Mouse (Mus musculus) mesoderm, embryonic 11.5 days (tissue): Measurements from ENCODE around the gene Nol9.

Experiments used
- DNase-seq: peaks from one replicate; pipeline ENCODE4 v3.0.0-alpha.2; 2012; ENCODE audit warnings: low read depth, low spot score

The Nol9 gene

DNA sequence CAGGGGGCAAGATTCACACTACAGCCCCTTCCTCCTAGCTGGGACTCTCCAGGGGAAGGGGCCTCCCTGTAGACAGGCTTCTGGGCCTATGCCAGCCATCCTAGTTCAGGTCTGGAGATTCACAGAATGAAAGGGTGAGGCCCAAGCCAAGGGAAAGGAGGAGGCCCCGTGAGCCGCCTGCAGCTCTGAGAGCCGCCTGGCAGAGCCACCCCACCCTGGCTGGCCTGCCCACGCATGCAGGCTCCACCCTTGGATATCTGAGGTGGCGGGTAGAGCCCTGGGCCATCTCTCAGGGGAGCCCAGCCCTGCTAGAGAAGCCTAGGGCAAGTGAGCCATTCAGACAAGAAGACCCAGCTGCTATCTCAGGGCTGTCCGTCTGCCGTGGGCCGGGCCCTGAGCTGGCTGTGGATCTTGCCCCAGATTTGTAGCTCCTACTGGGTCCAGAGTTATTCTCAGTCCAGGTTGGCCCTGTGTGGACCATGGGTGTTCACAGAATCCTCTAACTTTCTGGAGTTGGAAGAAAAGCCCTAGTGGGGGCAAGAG, 53.7 kb downstream of the Nol9 start:
- no peak for DNase-seq

DNA sequence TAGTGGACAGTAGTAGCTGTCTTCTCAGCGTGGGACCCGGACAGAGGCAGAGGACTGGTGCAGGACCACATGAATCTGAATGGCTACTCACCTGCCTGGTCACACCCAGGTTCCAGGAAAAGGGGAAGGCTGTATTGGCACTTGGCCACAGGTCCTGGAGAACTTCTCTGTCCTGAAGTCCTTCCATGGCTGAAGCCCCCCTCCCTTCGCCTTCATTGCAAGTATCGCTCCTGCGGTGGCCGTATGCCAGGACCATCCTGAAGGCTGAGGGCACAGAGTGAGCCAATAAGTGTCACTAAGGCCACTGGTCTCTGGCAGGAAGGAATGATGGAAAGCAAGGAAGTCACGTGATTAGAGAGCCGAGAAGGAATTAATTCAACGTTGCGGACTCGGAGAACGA, 55.1 kb downstream of the Nol9 start:
- no peak for DNase-seq

DNA sequence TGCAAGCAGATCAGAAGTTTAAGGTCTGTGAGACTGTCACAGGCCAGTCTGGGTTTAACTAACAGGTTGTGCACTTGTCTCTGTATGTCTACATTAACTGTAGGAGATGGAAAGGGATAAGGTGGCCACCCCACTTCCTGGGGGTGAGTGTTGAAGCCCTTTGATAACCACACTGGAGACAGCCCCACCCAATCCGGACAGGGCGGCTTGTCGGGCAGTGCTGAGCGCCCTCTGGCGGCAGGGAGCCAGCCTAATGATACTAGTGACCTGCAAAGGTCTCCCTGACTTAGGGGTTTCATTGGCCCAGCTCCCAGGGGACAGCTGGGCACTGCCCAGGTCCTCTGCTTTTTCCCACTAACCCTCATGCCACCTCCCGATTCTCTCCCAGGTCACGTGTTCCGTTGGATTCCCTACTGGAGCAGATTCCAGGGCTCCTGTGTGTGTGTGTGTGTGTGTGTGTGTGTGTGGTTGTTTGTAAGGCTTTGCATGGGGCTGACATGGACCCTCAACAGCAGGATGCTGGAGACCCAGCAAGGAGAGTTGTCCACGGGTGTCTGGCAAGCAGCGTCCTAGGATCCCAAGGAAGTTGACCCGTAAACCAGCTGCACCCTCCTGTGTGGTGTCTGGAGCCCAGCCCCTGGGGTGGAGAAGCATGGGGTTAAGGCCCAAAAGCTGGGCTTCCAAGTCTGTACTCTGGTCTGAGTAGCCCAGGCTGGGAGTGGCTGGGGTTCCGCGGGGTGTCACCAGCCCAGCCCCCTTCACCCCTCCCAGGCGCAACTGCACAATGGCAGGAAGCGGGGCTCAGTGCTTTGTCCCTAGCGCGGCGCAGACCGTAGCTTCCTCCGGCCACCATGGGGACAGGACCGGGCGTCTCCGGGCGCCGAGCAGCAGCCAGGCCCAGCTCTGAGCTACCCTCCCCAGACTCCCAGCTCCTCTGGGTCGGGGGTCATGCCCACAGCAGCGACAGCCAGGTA, 57.1 kb downstream of the Nol9 start:
- peak; percentile 66 for DNase-seq

DNA sequence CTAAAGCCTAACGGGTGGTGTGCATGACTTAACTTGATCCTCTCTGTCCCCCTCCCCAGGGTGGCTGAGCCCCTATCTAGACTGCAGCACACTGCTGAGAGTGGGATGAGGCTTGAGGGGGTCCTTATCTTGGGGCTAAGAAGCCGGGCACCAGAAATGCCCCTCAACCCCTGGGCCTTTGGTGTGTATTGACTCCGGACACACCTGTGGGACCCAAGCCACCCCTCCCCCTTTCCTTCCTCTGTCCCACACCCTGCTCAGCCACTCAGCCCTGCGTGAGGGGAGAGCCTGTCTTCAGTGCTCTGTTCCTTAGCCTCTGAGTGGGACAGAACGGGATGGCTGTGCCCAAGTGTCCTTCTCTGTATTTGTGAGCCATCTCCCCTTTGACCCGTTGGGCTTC, 57.8 kb downstream of the Nol9 start:
- no peak for DNase-seq

DNA sequence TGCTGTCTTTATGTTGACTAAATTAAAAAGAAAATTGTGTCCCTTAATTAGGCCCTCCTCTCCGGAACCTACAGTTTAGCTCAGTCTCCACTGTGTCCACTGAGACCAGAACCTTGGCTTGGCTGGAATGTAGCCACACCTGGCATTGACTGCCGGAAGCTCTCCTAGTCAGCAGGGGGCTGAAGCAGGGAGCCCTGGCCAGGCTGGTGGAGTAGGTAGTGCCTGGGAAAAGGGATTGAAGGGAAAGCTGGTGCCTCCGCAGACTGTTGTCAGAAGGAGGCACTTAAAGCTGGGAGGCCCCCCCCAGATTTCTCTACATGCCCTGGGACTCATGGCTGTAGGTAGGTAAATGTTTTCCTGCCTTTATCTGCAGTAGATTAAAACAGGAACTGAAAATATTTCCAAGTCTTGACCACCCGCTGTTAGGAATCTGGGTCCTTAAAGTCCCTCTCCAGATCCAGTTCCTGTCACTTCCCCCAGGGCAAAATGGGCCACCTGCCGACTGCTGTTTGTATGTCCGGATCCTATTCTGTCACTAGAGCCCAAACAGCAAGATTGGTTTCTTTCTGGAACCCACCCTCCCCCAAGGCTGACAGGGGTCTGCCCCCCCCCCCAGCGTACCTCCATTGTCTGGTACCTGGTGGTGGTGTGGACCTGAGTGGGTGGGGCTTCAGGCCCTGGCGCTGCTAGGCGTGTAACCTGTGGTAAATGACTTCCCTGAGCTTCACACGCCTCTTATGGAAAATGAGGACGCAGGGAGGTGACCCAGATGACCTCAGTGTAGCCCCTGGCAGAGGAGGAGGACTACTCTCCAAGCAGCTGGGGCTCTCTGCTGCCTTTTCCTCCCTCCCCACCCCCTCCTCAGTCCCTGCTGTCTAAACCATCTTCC, 59.0 kb downstream of the Nol9 start:
- no peak for DNase-seq

DNA sequence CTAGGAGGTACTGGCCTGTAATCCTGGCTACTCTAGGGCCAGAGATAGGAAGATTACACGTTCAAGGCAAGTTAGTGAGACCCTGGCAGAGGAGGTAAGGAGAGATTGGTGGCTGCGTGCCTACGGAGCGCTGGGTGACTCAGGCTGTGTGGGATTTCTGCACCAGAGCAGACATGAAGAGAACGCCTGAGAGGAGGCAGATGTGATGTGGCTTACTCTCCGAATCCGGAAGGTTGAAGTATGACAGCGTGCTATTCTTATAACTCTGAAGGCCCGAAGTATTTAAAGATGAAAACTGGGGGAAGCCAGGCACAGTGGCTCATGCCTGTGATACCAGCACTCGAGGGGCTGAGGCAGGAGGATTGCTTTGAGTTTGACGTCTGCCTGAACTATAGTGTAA, 61.4 kb downstream of the Nol9 start:
- no peak for DNase-seq

DNA sequence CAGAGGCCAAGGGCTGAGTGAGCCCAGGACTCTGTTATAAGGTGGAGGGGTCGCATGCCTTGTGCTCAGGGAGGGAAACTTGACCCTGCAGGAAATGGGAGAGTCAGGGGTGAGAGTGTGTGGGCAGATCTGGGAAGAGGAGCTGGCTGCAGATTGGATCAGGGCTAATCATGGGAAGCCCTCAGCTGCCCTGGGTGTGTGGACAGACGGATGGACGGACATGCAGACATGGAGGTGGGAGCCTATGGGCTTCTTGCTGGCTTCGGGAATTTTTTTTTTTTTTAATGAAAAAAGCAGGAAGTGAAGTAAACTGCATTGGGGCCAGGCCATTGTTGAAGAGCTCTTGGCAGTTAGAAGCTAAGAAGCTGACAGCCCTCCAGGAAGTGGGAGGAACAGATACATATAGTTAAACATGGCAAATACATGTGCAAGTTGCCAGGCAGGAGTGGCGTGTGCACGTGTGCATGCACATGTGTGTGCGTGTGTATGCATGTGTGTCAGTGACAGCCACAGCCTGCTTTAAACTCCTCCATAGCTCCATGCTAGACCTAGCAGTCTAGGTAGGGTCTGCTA, 62.0 kb downstream of the Nol9 start:
- no peak for DNase-seq

DNA sequence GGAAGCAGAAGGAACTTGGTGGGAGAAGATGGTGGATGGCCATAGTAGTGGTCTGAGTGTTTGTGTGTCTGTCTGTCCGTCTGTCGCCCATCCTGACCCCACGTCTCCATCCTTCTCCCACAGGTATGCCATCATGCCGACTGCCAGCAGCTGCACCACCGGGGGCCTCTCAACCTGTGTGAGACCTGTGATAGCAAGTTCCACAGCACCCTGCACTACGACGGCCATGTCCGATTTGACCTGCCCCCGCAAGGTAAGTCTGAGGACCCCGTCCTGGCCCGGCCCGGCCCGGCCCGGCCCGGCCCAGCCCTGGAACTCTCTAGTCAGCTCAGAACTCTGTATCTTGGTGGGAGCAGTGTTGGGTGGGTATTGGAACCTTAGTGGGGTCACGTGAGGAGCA, 62.8 kb downstream of the Nol9 start:
- DNase-seq, result no peak

DNA sequence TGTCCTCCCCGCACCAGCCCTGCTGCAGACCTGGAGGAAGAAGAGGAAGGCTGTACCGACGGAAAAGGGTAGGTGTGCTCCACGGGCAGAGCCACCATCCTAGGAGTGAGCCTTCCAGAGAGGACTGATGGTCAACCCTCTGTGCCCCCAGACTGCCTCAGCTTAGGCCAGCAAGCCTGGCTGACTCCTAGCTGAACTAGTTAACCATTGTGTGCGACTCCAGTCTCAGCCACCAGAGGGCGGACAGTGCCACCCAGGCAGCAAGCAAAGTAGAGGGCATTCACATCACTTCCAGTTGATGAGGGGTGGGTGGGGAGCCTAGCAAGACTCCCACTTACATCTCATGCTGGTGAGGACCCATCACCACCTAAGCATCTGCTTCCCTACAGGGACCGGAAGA, 63.9 kb downstream of the Nol9 start:
- DNase-seq, result peak; percentile 70

DNA sequence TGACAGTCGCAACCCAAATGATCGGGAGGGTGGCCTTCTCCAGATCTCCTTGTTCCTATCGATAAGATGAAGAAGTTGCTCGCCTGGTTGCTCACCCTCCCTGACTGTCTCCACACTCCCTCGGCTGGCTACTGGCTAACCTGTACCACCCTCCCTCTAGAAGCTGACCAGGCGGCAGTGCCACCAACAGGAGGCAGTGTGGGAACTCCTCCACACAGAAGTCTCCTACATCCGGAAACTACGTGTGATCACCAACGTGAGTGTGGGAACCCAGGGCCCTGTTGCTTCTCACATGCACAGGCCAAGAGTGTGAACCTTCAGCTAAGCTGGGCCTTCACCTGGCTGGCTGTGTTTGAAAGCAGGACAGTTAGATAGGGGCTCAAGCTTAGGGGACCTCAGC, 67.6 kb downstream of the Nol9 start:
- no peak for DNase-seq

DNA sequence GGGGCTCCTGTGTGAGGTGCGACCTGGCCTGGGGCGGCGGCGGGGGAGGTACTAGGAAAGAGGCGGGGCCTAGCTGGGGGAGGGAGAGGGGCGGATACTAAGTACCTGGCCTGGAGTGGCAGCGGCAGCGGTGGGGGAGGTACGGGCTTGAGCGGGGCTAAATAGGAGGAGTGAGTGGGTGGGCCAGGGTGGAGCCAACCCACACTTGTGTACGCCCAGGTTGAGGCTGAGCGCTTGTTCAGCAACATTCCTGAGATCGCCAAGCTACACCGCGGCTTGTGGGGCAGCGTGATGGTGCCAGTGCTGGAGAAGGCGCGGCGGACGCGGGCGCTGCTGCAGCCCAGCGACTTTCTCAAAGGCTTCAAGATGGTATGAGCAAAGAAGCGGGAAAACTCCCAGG, 68.4 kb downstream of the Nol9 start:
- no peak for DNase-seq

DNA sequence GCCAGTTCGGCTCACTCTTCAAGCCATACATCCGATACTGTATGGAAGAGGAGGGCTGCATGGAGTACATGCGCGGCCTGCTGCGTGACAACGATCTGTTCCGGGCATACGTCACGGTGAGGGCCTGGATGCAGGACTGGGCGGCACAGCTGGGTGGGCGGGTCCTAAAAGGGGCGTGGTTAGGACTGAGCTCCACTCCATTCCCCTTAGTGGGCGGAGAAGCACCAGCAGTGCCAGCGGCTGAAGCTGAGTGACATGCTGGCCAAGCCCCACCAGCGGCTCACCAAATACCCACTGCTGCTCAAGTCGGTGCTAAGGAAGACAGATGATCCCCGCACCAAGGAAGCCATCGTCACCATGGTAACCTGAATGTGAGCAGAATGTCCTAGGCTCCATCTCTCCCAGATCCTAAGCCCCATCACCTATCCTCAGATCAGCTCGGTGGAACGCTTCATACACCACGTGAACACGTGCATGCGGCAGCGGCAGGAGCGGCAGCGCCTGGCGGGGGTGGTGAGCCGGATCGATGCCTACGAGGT, 68.9 kb downstream of the Nol9 start:
- peak; percentile 94 for DNase-seq

DNA sequence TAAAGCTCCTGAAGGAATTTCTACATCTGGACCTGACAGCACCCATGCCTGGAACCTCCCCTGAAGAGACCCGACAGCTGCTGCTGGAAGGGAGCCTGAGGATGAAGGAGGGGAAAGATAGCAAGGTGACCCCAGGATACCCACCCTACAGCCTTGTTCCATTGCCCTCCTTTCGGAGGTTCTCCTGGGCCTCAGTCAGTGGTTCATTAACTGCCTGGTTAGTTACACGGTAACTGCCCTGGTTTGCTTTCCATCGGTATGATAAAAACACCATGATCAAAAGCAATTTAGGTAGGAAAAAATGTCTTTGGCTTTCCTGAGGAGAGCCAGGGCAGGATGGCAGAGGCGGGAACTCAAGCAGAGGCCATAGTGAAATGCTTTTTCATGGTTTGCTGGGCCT, 69.6 kb downstream of the Nol9 start:
- no peak for DNase-seq

DNA sequence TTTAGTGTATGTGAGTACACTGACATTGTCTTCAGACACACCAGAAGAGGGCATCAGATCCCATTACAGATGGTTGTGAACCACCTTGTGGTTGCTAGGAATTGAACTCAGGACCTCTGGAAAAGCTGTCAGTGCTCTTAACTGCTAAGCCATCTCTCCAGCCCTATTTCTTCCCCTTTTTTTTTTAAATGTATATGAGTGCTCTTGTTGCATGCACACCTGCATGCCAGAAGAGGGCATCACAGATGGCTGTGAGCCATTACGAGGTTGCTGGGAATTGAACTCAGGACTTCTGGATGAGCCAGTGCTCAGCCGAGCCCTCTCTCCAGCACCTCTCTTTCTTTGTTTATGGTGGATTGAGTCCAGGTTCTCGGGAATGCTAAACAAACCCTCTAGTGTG, 70.4 kb downstream of the Nol9 start:
- DNase-seq, result no peak

DNA sequence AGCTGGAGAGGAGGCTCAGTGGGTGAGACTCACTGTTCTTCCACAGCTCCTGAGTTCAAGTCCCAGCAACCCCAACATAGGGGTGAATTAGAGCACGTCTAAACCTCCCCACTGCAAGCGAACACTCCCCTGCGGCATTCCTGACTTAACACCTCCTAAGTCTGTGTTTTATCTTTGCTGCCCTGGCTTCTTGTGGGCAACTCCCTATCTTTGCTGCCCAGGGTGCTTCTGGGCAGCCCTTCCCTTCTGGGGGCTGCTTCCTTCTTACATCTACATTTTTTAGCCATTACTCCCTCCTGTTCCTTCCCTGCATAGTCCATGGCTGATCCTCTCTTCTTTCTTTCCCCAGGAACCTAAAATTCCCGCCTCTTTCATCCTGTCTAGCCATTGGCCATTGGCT, 71.6 kb downstream of the Nol9 start:
- DNase-seq, result no peak
